Mouse (Mus musculus) lung, postnatal 0 days (tissue): Measurements from ENCODE around the gene Mcat. TPM values are rescaled to one million over a fixed set of nuclear protein-coding genes. Genes with fewer than 3 reads are reported as not detected.
A peak's percentile ranks its signal among the peaks of the same experiment; 100 is the strongest.

Source experiments
- ATAC-seq: fragments of 200-750 bp; cut with Nextera tagmentation; 2 replicates; pipeline ENCODE4 v1.8.0; 2017; ENCODE audit warnings: moderate library complexity
- DNase-seq: peaks from one replicate; pipeline ENCODE4 v3.0.0-alpha.2; 2016; ENCODE audit warnings: low spot score
- H3K27ac ChIP-seq: fragments of 300-500 bp; sonication (generic); 2 replicates; pipeline ENCODE4 v1.5.1; 2014; ENCODE audit warnings: antibody characterized with exemption, mild to moderate bottlenecking, low read length, mixed read lengths
- H3K27me3 ChIP-seq: fragments of 300-500 bp; sonication (generic); replicated peaks from 2 replicates; pipeline ENCODE4 v1.6.1; 2014; ENCODE audit warnings: low read length, mixed read lengths; ENCODE audit not compliant: insufficient read depth
- H3K36me3 ChIP-seq: fragments of 300-500 bp; sonication (generic); 2 replicates; pipeline ENCODE4 v1.6.1; 2014; ENCODE audit warnings: low read length, mixed read lengths; ENCODE audit not compliant: insufficient read depth
- H3K4me1 ChIP-seq: fragments of 300-500 bp; sonication (generic); 2 replicates; pipeline ENCODE4 v1.6.1; 2014; ENCODE audit warnings: antibody characterized with exemption, low read depth, low read length, mixed read lengths; ENCODE audit not compliant: insufficient read depth
- H3K4me2 ChIP-seq: fragments of 300-500 bp; sonication (generic); replicated peaks from 2 replicates; pipeline ENCODE4 v1.6.1; 2014; ENCODE audit warnings: low read depth, mild to moderate bottlenecking, low read length, moderate library complexity, mixed read lengths
- H3K4me3 ChIP-seq: fragments of 300-500 bp; sonication (generic); 2 replicates; pipeline ENCODE4 v1.5.1; 2014; ENCODE audit warnings: low read depth, low read length
- H3K9ac ChIP-seq: fragments of 300-500 bp; sonication (generic); replicated peaks from 2 replicates; pipeline ENCODE4 v1.6.1; 2014; ENCODE audit warnings: low read depth, mild to moderate bottlenecking
- H3K9me3 ChIP-seq: fragments of 300-500 bp; sonication (generic); 2 replicates; pipeline ENCODE4 v1.6.1; 2016; ENCODE audit warnings: low read length, mixed read lengths
- CTCF ChIP-seq: IDR thresholded peaks from 2 replicates; pipeline ENCODE4 v1.5.1; 2016; ENCODE audit warnings: antibody characterized with exemption, mild to moderate bottlenecking
- EP300 ChIP-seq: IDR thresholded peaks from 2 replicates; pipeline ENCODE4 v1.6.1; 2016; ENCODE audit warnings: antibody characterized with exemption, mild to moderate bottlenecking, control low read depth
- WGBS: fragments of 180-500 bp; shearing (Covaris S2); extraction: QIAGEN DNeasy Blood & Tissue Kit; methylation state at CpG from one replicate; pipeline ENCODE4 v1.1.7; 2014; 5-methylcytosine and 5-hydroxymethylcytosine counted together
- polyA plus RNA-seq: library from polyadenylated mRNA; unstranded; fragments of >200 nt; fragmentation: Nextera tagmentation; extraction: Ambion mirVana; gene quantifications from 2 replicates; pipeline ENCODE4 v1.2.1, GENCODE M21; 2015

Mcat gene
- polyA plus RNA-seq, 1 experiment from 2014 or later, result 24.7 TPM

DNA sequence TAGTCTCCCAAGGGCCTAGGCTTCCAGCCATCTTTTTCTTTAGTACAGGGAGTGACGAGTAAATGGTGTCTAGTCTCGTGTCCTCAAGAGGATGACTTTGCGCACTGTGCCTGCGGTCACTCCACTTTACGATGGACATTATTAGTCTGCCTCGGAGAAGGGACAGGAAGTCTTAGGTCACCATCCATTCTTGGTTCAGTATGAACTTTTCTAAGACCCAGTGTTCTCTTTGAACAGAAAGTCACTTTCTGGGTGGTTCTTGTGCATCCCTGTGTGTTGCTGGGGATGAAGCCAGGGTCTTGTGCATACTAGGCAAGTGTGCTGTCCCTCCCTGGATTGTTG lies 27.7 kb downstream of the Mcat start:
- H3K27ac ChIP-seq, result peak overlapping the region; percentile 77
- DNase-seq (no peak), ATAC-seq (peak; percentile 42)
- no peaks in the 10 kb centered on the region for H3K36me3 ChIP-seq
- H3K4me1 ChIP-seq, result peaks cover 14% of the 10 kb centered on the region
- H3K9ac ChIP-seq, result no peak overlapping the region
- no peak overlapping the region for H3K4me3 ChIP-seq
- H3K27me3 ChIP-seq, result no peaks in the 10 kb centered on the region
- TF ChIP-seq CTCF (no peak), EP300 (no peak)
- 54% methylated on average over 6 of the region's 6 CpGs for WGBS
- H3K4me2 ChIP-seq, result no peak overlapping the region
- no peaks in the 10 kb centered on the region for H3K9me3 ChIP-seq

DNA sequence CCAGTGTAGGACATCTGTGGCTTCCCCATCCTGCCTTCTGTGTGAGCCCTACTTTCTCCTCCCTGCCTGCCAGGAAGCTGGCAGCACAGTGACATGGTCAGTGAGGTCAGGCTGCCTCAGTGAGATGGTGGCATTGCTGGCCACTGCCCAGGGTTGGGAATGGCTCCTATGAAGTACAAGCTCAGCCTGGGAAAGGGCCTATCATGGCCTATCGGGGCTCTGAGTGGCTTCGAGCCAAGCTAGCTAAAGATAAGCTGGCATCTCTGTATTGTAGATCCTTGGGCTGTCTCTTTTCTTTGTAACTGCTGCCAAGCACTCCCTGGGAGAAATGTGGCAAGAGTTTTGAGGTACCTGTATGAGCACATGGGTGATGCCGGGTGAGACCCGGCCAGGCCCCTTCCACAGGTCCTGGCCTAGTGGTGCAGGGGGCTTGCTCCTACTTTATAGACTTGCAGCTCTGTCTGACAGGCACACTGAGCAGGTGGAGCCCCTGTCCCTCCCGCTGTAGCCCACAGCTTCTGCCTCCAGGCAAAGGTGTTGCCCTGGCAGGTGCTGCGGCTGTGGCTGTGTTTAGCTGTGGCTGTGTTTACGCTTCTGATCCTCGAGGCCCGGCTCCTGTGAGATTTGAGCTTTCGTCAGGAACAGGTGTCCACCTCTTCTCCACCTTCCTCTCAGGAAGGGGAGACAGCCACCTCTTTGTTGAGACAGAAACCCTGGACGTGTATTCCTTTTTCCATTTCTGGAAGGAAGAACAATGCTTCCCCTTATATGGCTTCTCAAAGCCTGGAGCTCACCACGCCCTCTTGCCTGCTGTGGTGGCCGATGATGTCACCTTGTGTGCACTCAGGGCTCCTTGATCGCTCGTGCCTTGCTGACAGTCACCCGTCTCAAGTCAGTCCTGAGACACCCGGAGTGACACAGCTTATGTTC lies 28.4 kb downstream of the Mcat start:
- no peaks in the 10 kb centered on the region for H3K36me3 ChIP-seq
- no peaks in the 10 kb centered on the region for H3K9me3 ChIP-seq
- peak overlapping the region; percentile 77 for H3K27ac ChIP-seq
- TF ChIP-seq EP300 (no peak), CTCF (no peak)
- no peak overlapping the region for H3K4me3 ChIP-seq
- H3K4me1 ChIP-seq, result peaks cover 19% of the 10 kb centered on the region
- 29% methylated on average over 17 of the region's 17 CpGs for WGBS
- no peak overlapping the region for H3K4me2 ChIP-seq
- peak; percentile 83 for ATAC-seq
- no peak overlapping the region for H3K9ac ChIP-seq
- peak; percentile 87 for DNase-seq
- no peaks in the 10 kb centered on the region for H3K27me3 ChIP-seq

DNA sequence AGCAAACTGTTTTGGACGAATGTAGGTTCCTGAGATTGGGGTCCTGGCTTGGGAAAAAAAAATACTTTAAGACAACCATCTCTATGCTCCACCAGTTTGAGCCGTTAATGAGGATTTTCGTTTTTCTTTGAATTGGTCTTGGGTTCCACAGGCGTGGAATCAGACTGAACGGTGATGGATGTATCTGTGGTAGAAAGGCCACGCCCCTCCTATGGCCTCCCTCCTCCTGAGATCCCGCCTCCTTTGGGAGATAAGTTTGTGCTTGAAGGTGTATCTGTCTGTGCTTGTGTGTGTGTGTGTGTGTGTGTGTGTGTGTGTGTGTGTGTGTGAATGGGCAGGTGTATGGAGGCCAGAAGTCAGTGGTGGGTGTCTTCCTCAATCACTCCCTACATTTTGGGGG lies 31.0 kb downstream of the Mcat start:
- Histone ChIP-seq H3K9me3 (no peaks in the 10 kb centered on the region), H3K36me3 (no peaks in the 10 kb centered on the region), H3K4me3 (no peak overlapping the region), H3K27me3 (no peaks in the 10 kb centered on the region), H3K27ac (no peak overlapping the region), H3K4me1 (peaks cover 29% of the 10 kb centered on the region), H3K4me2 (no peak overlapping the region), H3K9ac (no peak overlapping the region)
- TF ChIP-seq EP300, result no peak
- TF ChIP-seq CTCF, result no peak
- DNase-seq, result no peak
- no peak for ATAC-seq
- WGBS, result 72% methylated on average over 7 of the region's 7 CpGs

DNA sequence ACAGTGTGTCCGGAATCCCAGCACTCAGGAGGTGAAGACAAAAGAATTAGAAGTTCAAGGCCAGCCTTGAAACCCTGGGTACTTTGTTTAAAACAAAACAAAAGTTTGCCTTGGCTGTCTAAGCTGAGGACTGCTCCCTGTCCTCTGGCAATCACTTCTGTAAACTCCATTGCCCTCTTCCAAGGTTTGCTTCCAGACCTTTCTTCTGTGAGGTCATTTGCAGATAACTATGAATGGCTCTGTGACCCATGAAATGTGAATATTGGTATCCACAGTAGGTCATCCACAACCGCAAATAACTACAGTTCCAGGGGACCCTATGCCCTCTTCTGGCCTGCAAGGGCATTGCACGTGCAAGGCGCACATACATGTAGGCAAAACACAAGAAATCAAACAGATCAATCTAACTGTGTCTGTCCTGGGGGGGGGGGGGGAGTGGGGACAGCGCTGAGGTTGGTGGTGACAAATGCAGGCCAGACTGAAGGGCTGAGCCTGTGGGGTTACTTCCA lies 31.6 kb downstream of the Mcat start:
- WGBS, result 80% methylated on average over 5 of the region's 5 CpGs
- no peak overlapping the region for H3K4me2 ChIP-seq
- TF ChIP-seq CTCF (peak; percentile 64), EP300 (no peak)
- no peak overlapping the region for H3K9ac ChIP-seq
- H3K9me3 ChIP-seq, result no peaks in the 10 kb centered on the region
- no peak overlapping the region for H3K4me3 ChIP-seq
- no peak for ATAC-seq
- no peaks in the 10 kb centered on the region for H3K36me3 ChIP-seq
- no peak for DNase-seq
- 0 out of 2 replicates have a peak, but pooled peaks cover 4% of the 10 kb centered on the region for H3K27me3 ChIP-seq
- 0 out of 2 replicates have a peak overlapping the region, but pooled peaks have one; percentile 85 for H3K27ac ChIP-seq
- peaks cover 29% of the 10 kb centered on the region for H3K4me1 ChIP-seq

DNA sequence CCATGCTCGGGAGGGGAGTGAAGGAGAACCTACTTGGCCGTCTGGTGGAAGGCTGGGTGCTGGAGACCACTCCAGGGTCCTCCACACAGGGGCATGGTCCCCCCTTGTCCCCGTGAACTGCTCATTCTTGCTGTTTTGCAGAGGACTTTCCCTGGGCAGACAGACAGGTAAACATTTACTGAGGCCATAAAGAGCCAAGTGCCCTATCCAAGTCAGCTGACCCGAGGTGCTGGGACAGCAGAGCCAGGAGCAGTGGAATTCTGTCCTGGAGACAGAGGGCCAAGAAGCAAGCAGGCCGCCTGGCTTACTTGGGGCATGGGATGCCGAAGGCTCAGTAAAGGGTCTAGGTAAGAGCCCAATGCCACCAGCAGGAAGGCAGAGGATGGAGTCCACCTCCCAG lies 32.9 kb downstream of the Mcat start:
- WGBS, result 40% methylated on average over 6 of the region's 6 CpGs
- no peak for ATAC-seq
- no peak for TF ChIP-seq CTCF
- TF ChIP-seq EP300, result no peak
- DNase-seq, result no peak
- peaks cover 29% of the 10 kb centered on the region for H3K4me1 ChIP-seq
- no peaks in the 10 kb centered on the region for H3K9me3 ChIP-seq
- peak overlapping the region; percentile 85 for H3K27ac ChIP-seq
- H3K4me2 ChIP-seq, result no peak overlapping the region
- 0 out of 2 replicates have a peak, but pooled peaks cover 4% of the 10 kb centered on the region for H3K27me3 ChIP-seq
- H3K4me3 ChIP-seq, result no peak overlapping the region
- H3K36me3 ChIP-seq, result no peaks in the 10 kb centered on the region
- no peak overlapping the region for H3K9ac ChIP-seq

DNA sequence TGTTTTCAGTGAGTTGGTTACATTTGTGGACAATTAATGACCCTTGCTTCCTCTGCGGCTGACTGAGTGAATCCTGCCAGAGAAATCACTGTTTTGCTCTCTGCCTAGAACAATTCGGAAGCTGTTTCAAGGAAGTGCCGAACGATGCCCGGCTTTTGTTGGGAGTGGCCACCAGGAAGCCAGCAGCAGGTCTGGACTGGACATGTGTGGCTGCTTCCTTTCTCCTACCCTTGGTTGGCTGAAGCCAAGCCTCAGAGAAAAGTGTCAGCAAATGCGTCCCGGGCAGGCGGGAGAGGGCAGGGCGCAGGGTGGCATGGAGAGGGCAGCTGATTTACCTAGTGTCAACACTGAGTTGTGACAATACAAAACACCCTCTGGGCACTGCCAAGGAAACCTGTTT lies 33.4 kb downstream of the Mcat start:
- TF ChIP-seq CTCF (peak; percentile 9; the same call in 1 of the 2 replicates), EP300 (peak; percentile 73)
- DNase-seq (peak; percentile 84), ATAC-seq (peak; percentile 87)
- Histone ChIP-seq H3K9me3 (no peaks in the 10 kb centered on the region), H3K9ac (no peak overlapping the region), H3K4me3 (no peak overlapping the region), H3K27ac (peak overlapping the region; percentile 85), H3K4me2 (no peak overlapping the region), H3K27me3 (0 out of 2 replicates have a peak, but pooled peaks cover 4% of the 10 kb centered on the region), H3K36me3 (no peaks in the 10 kb centered on the region), H3K4me1 (peaks cover 29% of the 10 kb centered on the region)
- WGBS, result 31% methylated on average over 9 of the region's 9 CpGs
